Mouse (Mus musculus) spleen, postnatal 0 days (tissue): ENCODE results near the gene Aff3. TPM values are rescaled to one million over a fixed set of nuclear protein-coding genes. Genes with fewer than 3 reads are reported as not detected.

Source experiments
- polyA plus RNA-seq: library from polyadenylated mRNA; unstranded; fragments of >200 nt; fragmentation: Nextera tagmentation; extraction: Ambion mirVana; gene quantifications from 2 replicates; pipeline ENCODE4 v1.2.1, GENCODE M21; 2015

Aff3 gene
- polyA plus RNA-seq = 2.1 TPM in 2 replicates

GRCm38 (mm10) chr1:38664777-38665176, at the start of gene Aff3:
Gene Aff3 (minus strand): TSS chr1:38664955.

GRCm38 (mm10) chr1:38129501-38130267, 535.1 kb downstream of the Aff3 start, which contains the start of gene Rev1:
Gene Rev1 (minus strand): TSS chr1:38129801.

Other genes starting within 250 kb of the Aff3 start
- 0.04 and 0.08 TPM in 2 replicates for gene Lonrf2, start 171.8 kb upstream of the Aff3 start, polyA plus RNA-seq
- 0.29 and 0.47 TPM in 2 replicates for gene Chst10, start 233.2 kb upstream of the Aff3 start, polyA plus RNA-seq